Mouse (Mus musculus) spleen, adult 2 months (tissue): ENCODE results near the gene Rpl38. TPM values are rescaled to one million over a fixed set of nuclear protein-coding genes. Genes with fewer than 3 reads are reported as not detected.

Source experiments
- DNase-seq, 2 experiments: peaks; one replicate each; pipeline versions ENCODE4 v3.0.0 to v3.0.0-alpha.2; 2012 to 2021; ENCODE audit warnings: low spot score in 2 of 2, low read depth in 1 of 2
- H3K27ac ChIP-seq: fragments of 200-500 bp; 2 replicates; pipeline ENCODE4 v1.5.1; 2012; ENCODE audit warnings: low read length, inconsistent platforms; ENCODE audit not compliant: insufficient read depth
- H3K27me3 ChIP-seq: fragments of 200-500 bp; 2 replicates; pipeline ENCODE4 v1.6.1; 2012; ENCODE audit warnings: mild to moderate bottlenecking, moderate library complexity, low read length, inconsistent platforms; ENCODE audit not compliant: control insufficient read depth, insufficient read depth
- H3K36me3 ChIP-seq: fragments of 200-500 bp; 2 replicates; pipeline ENCODE4 v1.6.1; 2012; ENCODE audit warnings: mild to moderate bottlenecking, low read length, inconsistent platforms; ENCODE audit not compliant: control insufficient read depth, insufficient read depth
- H3K4me1 ChIP-seq: fragments of 200-500 bp; 2 replicates; pipeline ENCODE4 v1.6.1; 2011; ENCODE audit warnings: inconsistent platforms; ENCODE audit not compliant: control insufficient read depth, insufficient read depth, insufficient read length
- H3K4me3 ChIP-seq: fragments of 200-500 bp; 2 replicates; pipeline ENCODE4 v1.5.1; 2011; ENCODE audit warnings: mild to moderate bottlenecking, inconsistent platforms; ENCODE audit not compliant: insufficient read depth, insufficient read length; ENCODE audit errors: extremely low read depth
- CTCF ChIP-seq: fragments of 200-500 bp; IDR thresholded peaks from 2 replicates; pipeline ENCODE4 v1.5.1; 2011; ENCODE audit warnings: mild to moderate bottlenecking, inconsistent platforms; ENCODE audit not compliant: insufficient read depth, insufficient read length, insufficient replicate concordance; ENCODE audit errors: extremely low read depth
- POLR2A ChIP-seq: fragments of 200-500 bp; IDR thresholded peaks from 2 replicates; pipeline ENCODE4 v1.6.1; 2011; ENCODE audit warnings: low read depth, low read length, inconsistent platforms
- WGBS: fragments of 180-500 bp; shearing (Covaris S2); methylation state at CpG from one replicate; pipeline ENCODE4 v1.1.7; 2018; 5-methylcytosine and 5-hydroxymethylcytosine counted together
- polyA plus RNA-seq: library from polyadenylated mRNA; depleted of rRNA; stranded (reverse); fragments of >200 nt; gene quantifications from 2 replicates; pipeline ENCODE4 v1.2.3, GENCODE M21; 2012

The Rpl38 gene
- polyA plus RNA-seq, 1 experiment: 360 TPM

GRCm38 (mm10) chr11:114682321-114682900 is 14.1 kb downstream of the Rpl38 start:
- Histone ChIP-seq H3K36me3 (no peaks in the 10 kb centered on the region), H3K4me3 (no peak overlapping the region), H3K27me3 (no peaks in the 10 kb centered on the region), H3K4me1 (peaks cover 11% of the 10 kb centered on the region; the same call in 1 of the 2 replicates), H3K27ac (no peak overlapping the region)
- 88% methylated on average over 13 of the region's 13 CpGs for WGBS
- TF ChIP-seq CTCF: no peak
- no peak for TF ChIP-seq POLR2A
- no peak for DNase-seq

GRCm38 (mm10) chr11:114683029-114683721 is 14.9 kb downstream of the Rpl38 start:
- Histone ChIP-seq H3K27ac (no peak overlapping the region), H3K27me3 (no peaks in the 10 kb centered on the region), H3K36me3 (no peaks in the 10 kb centered on the region), H3K4me3 (no peak overlapping the region), H3K4me1 (peaks cover 11% of the 10 kb centered on the region; the same call in 1 of the 2 replicates)
- no peak for DNase-seq
- WGBS: 89% methylated on average over 10 of the region's 10 CpGs
- no peak for TF ChIP-seq POLR2A
- TF ChIP-seq CTCF: no peak

GRCm38 (mm10) chr11:114683722-114684621 is 15.6 kb downstream of the Rpl38 start:
- Histone ChIP-seq H3K27ac (no peak overlapping the region), H3K36me3 (no peaks in the 10 kb centered on the region), H3K4me3 (no peak overlapping the region), H3K27me3 (no peaks in the 10 kb centered on the region), H3K4me1 (peaks cover 11% of the 10 kb centered on the region; the same call in 1 of the 2 replicates)
- no peak for TF ChIP-seq CTCF
- no peak for DNase-seq
- 71% methylated on average over 19 of the region's 20 CpGs for WGBS

- 88% methylated on average over 14 of the region's 14 CpGs for WGBS
- no peaks in the 10 kb centered on the region for H3K36me3 ChIP-seq
- H3K4me3 ChIP-seq: no peak overlapping the region
- no peaks in the 10 kb centered on the region for H3K27me3 ChIP-seq
- H3K27ac ChIP-seq: no peak overlapping the region
- TF ChIP-seq POLR2A (no peak), CTCF (no peak)
- peaks cover 11% of the 10 kb centered on the region; the same call in 1 of the 2 replicates for H3K4me1 ChIP-seq
- DNase-seq: no peak
Observed at GRCm38 (mm10) chr11:114684627-114685373, 16.5 kb downstream of the Rpl38 start.

GRCm38 (mm10) chr11:114685526-114686040 is 17.3 kb downstream of the Rpl38 start:
- Histone ChIP-seq H3K36me3 (no peaks in the 10 kb centered on the region), H3K4me1 (peaks cover 6% of the 10 kb centered on the region; the same call in 1 of the 2 replicates), H3K27ac (no peak overlapping the region), H3K4me3 (no peak overlapping the region), H3K27me3 (no peaks in the 10 kb centered on the region)
- TF ChIP-seq POLR2A (no peak), CTCF (no peak)
- no peak for DNase-seq
- 83% methylated on average over 9 of the region's 9 CpGs for WGBS
